Mouse (Mus musculus) liver, postnatal 0 days (tissue): Measurements from ENCODE around the gene Ccdc91.

Experiments
- CTCF ChIP-seq: sonication (generic); IDR thresholded peaks from 2 replicates; pipeline ENCODE4 v1.5.1; 2016; ENCODE audit warnings: antibody characterized with exemption, low read depth
- EP300 ChIP-seq: IDR thresholded peaks from 2 replicates; pipeline ENCODE4 v1.6.1; 2016; ENCODE audit warnings: antibody characterized with exemption, low read depth, mild to moderate bottlenecking

- TF ChIP-seq CTCF (no peak), EP300 (no peak)
These were observed 93.6 kb downstream of the Ccdc91 start for GRCm38 (mm10) chr6:147569246-147569645.
